Mouse (Mus musculus) bone marrow, adult 2 months (tissue): ENCODE measurements around the gene Tmem104.

Source experiments
- CTCF ChIP-seq: fragments of 200-500 bp; IDR thresholded peaks from 2 replicates; pipeline ENCODE4 v1.5.1; 2011; ENCODE audit warnings: low read length, control low read depth; ENCODE audit not compliant: control insufficient read depth, insufficient read depth
- POLR2A ChIP-seq: fragments of 200-500 bp; IDR thresholded peaks from 2 replicates; pipeline ENCODE4 v1.6.1; 2011; ENCODE audit warnings: low read depth, mild to moderate bottlenecking, control low read depth, low read length, borderline replicate concordance; ENCODE audit not compliant: control insufficient read depth

DNA sequence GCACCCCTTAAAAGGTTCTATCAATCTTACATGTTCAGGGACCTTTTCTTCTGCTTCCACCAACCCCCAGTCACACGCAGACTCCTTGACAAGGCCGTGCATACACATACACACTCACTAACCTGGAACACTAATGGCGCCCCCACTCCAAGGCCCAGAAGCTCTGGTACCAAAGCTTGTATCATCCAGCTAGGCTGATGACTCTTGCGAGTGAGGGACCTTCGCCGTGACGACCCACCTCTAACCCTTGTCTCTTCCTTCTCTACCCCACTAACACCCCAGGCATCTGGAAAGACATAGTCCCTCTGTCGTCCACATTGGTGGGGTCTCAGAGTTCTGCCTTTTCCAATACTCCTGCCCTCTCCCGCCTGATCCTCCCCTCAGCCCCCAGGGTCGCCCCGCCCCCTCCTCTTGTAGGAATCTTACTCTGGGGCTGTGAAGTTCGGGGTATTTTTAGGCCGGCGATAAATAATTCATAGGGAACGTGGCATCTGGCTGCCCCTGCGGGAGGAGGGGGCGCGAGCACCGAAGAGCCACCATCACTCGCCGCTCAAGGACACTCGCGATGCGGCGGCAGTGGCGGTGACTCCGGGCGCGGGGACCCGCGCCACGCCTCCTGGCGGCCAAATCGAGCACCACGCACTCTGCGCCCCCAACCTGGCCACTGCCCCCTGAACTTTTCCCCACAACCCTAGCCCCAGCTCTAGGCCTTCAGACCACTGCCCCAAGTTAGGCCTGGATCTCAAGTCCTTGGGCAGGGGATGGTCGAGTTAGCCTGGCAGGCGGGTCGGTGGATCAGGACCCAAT lies 77.8 kb downstream of the Tmem104 start:
- TF ChIP-seq POLR2A (no peak), CTCF (peak; percentile 49; the same call in 1 of the 2 replicates)
